Mouse (Mus musculus): Measurements from ENCODE around the gene Vps13a. TPM values are rescaled to one million over a fixed set of nuclear protein-coding genes. Genes with fewer than 3 reads are reported as not detected.
A peak's percentile ranks its signal among the peaks of the same experiment; 100 is the strongest.

The Vps13a gene
- 20.1 and 25.3 TPM in 2 replicates for polyA plus RNA-seq (2011; ENCODE audit: insufficient read depth, insufficient read length, low replicate concordance, missing spikeins)

DNA sequence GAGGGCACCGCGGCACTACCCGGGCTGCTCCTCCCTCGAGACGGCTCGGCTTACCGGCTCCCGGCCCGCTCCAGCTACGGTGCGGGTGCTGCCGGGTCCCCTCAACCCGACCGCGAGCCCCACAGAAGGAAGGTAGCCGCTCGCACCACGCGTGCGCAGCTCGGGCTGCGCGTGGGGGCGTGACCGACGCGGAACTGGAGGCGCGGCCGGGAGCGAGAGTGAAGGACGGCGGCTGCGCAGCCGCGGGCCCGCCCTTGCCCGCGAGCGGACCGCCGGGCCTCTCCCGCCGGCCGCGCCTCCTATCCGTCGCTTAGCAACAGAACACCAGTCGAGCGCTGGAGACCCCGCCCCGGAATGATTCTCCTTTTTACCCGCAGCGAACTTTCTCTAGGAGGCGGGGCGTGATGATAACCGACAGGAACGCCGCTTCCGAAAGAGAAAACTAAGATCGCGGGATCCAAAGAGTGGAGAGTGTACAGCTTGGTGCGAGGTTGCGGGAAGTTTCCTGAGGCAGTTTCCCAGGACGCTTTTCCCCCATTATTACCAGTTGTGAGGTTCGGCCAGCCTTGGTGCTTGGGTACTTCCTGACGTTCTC, at the start of gene Vps13a:
Gene Vps13a (minus strand): TSS at position 144 of the 595 bp plus-strand sequence.
- Histone ChIP-seq H3K4me3 (replicated peaks; ENCODE audit: control insufficient read depth, low read depth, low read length) (peak within 1 kb of the TSS; percentile 96), H3K4me1 (ENCODE audit: control insufficient read depth, insufficient read depth, low read length) (no peaks in the 10 kb centered on the region; the same call in 1 of the 2 replicates), H3K27ac (ENCODE audit: control insufficient read depth, insufficient read depth, low read depth, low read length, poor library complexity) (peak within 1 kb of the TSS; percentile 76)
- WGBS: under 1% methylated on average over 67 of the region's 67 CpGs
- no peak for TF ChIP-seq CTCF (IDR thresholded peaks at IDR 0.05; ENCODE audit: control insufficient read depth, insufficient read depth, low read length)
- TF ChIP-seq POLR2A (IDR thresholded peaks at IDR 0.05; ENCODE audit: borderline replicate concordance, control insufficient read depth, low read depth, low read length): peak; percentile 59; the same call in 1 of the 2 replicates

DNA sequence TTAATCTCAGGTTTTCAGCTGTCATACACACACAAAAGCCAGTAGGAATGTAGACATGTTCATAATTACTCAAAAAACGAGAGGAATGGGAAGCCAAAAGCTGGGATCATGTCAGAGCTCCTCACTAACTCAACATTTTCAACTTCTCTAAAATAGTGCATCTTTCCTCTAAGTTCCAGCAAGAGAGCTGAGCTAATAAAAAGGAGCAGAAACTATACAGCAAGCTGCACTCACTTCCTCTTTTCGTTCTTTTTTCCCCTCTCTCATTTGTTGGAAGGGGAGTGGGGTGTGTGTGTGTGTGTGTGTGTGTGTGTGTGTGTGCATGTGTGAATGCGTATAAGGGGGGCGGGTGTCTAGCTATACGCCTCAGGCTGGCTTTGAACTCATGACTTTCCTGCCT, 46.9 kb upstream of the Vps13a start:
- Histone ChIP-seq H3K4me3 (replicated peaks; ENCODE audit: control insufficient read depth, low read depth, low read length) (no peak overlapping the region), H3K27ac (ENCODE audit: control insufficient read depth, insufficient read depth, low read depth, low read length, poor library complexity) (no peak overlapping the region), H3K4me1 (ENCODE audit: control insufficient read depth, insufficient read depth, low read length) (no peaks in the 10 kb centered on the region)
- TF ChIP-seq POLR2A (IDR thresholded peaks at IDR 0.05; ENCODE audit: borderline replicate concordance, control insufficient read depth, low read depth, low read length) (no peak), CTCF (IDR thresholded peaks at IDR 0.05; ENCODE audit: control insufficient read depth, insufficient read depth, low read length) (no peak)
- WGBS: 13% methylated on average over 5 of the region's 5 CpGs

DNA sequence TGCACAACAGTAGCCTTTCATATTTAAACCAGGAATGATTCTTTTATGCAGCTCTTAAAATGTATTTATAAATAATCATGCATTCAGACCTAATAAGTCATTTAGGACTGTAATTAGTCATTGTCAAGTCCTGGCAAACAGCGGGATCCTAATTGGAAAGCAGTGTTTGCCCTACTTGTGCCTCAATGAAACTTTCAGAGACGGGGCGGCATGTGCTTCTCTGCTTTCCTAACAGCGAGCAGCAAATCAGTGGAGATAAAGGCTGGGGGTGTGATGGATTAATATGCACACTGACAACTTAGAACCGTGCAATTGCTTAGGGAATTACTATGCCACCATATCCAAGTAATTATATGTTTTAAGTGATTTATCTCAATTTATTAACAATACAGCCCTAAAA, 44.5 kb upstream of the Vps13a start:
- Histone ChIP-seq H3K4me1 (ENCODE audit: control insufficient read depth, insufficient read depth, low read length) (no peaks in the 10 kb centered on the region), H3K27ac (ENCODE audit: control insufficient read depth, insufficient read depth, low read depth, low read length, poor library complexity) (no peak overlapping the region), H3K4me3 (replicated peaks; ENCODE audit: control insufficient read depth, low read depth, low read length) (no peak overlapping the region)
- 83% methylated on average over 5 of the region's 5 CpGs for WGBS
- TF ChIP-seq CTCF (IDR thresholded peaks at IDR 0.05; ENCODE audit: control insufficient read depth, insufficient read depth, low read length): no peak
- no peak for TF ChIP-seq POLR2A (IDR thresholded peaks at IDR 0.05; ENCODE audit: borderline replicate concordance, control insufficient read depth, low read depth, low read length)

DNA sequence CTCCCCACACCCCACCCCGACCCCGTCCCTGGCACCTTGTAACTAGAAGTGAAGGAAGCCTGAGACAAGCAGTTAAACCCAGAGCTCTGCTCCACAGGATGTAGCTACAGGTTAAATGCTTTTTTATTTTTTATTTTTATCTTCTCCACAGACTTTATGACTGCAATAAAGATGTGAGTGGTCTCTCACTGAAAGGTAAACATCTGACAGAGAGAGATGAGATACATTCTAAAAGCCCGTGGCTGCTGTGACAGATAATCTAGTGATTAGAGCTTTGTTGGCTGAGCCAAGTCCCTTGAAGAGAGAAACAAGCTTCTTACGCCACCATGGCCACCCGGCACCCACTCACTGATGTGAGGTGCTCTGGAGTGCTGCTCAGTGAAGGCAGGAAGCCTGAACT, 34.1 kb upstream of the Vps13a start:
- TF ChIP-seq CTCF (IDR thresholded peaks at IDR 0.05; ENCODE audit: control insufficient read depth, insufficient read depth, low read length) (no peak), POLR2A (IDR thresholded peaks at IDR 0.05; ENCODE audit: borderline replicate concordance, control insufficient read depth, low read depth, low read length) (no peak)
- Histone ChIP-seq H3K4me3 (replicated peaks; ENCODE audit: control insufficient read depth, low read depth, low read length) (no peak overlapping the region), H3K4me1 (ENCODE audit: control insufficient read depth, insufficient read depth, low read length) (no peaks in the 10 kb centered on the region), H3K27ac (ENCODE audit: control insufficient read depth, insufficient read depth, low read depth, low read length, poor library complexity) (no peak overlapping the region)
- WGBS: 22% methylated on average over 5 of the region's 5 CpGs

DNA sequence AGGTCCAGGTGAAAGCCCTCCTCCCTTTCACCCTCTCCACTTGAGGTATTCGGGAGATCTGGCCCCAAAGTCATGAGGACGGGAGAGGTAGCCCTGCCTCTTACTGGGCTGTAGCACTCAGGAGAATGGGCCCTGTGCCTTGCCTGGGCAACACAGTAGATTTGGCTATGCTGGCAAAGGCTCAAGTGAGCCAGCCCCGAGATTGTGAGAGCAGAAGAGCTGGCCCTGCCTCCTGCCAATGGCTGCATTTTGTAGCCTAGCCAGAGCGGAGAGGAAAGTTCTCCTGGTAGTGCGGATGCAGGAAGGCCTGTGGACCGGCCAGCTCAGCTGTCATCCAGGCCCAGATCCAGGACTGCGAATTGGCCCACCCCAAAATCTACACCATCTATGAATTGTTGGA, 32.6 kb upstream of the Vps13a start:
- Histone ChIP-seq H3K27ac (ENCODE audit: control insufficient read depth, insufficient read depth, low read depth, low read length, poor library complexity) (no peak overlapping the region), H3K4me1 (ENCODE audit: control insufficient read depth, insufficient read depth, low read length) (no peaks in the 10 kb centered on the region), H3K4me3 (replicated peaks; ENCODE audit: control insufficient read depth, low read depth, low read length) (no peak overlapping the region)
- 84% methylated on average over 7 of the region's 7 CpGs for WGBS
- TF ChIP-seq CTCF (IDR thresholded peaks at IDR 0.05; ENCODE audit: control insufficient read depth, insufficient read depth, low read length): no peak
- no peak for TF ChIP-seq POLR2A (IDR thresholded peaks at IDR 0.05; ENCODE audit: borderline replicate concordance, control insufficient read depth, low read depth, low read length)

DNA sequence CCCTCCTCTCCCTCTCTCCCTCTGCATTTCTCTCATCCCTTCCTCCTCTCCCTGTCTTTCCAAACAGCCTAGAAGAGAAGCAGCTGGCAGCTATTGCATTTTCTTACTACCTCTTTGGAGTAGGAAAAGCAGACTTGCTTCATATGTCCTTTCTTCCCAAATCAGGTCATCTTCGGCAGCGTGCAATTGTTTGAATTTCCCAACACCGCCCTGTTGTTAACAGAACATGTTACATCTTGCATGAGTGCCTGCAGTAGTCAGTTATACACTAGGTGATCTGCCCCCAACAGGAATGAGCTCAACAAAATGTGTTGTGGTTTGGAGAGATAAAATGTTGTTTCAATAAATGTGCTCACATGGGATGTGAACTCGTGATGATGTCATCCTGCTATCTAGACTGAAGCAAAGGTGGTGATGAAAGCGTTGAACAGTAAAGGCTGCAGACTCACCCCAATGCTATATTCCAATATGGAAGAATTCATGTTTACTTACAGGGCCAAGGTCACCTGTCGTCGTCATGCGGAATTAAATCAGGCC, 31.4 kb upstream of the Vps13a start:
- no peak for TF ChIP-seq POLR2A (IDR thresholded peaks at IDR 0.05; ENCODE audit: borderline replicate concordance, control insufficient read depth, low read depth, low read length)
- TF ChIP-seq CTCF (IDR thresholded peaks at IDR 0.05; ENCODE audit: control insufficient read depth, insufficient read depth, low read length): no peak
- H3K4me3 ChIP-seq (replicated peaks; ENCODE audit: control insufficient read depth, low read depth, low read length): no peak overlapping the region
- H3K4me1 ChIP-seq (ENCODE audit: control insufficient read depth, insufficient read depth, low read length): no peaks in the 10 kb centered on the region
- H3K27ac ChIP-seq (ENCODE audit: control insufficient read depth, insufficient read depth, low read depth, low read length, poor library complexity): no peak overlapping the region
- 67% methylated on average over 8 of the region's 8 CpGs for WGBS

DNA sequence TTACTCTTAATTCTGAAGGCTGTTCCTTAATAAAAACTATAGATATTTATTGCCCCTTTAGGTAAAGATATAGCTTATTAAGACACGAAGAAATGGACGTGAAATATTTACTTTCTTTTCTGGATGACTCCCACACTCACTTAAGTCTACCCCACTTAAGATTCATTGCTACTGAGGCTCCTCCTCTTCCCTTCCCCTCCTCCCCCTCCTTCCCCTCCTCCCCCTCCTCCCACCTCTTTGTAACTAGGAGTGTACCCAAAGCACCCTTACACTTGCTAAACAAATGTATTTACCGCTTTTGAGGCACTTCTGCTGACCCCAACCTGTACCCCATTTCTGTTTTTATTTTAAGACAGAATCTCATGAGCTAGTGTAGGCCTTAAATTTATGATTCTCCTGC, 24.4 kb upstream of the Vps13a start:
- Histone ChIP-seq H3K27ac (ENCODE audit: control insufficient read depth, insufficient read depth, low read depth, low read length, poor library complexity) (no peak overlapping the region), H3K4me3 (replicated peaks; ENCODE audit: control insufficient read depth, low read depth, low read length) (no peak overlapping the region), H3K4me1 (ENCODE audit: control insufficient read depth, insufficient read depth, low read length) (no peaks in the 10 kb centered on the region)
- WGBS: 53% methylated on average over 3 of the region's 3 CpGs
- no peak for TF ChIP-seq CTCF (IDR thresholded peaks at IDR 0.05; ENCODE audit: control insufficient read depth, insufficient read depth, low read length)
- no peak for TF ChIP-seq POLR2A (IDR thresholded peaks at IDR 0.05; ENCODE audit: borderline replicate concordance, control insufficient read depth, low read depth, low read length)

DNA sequence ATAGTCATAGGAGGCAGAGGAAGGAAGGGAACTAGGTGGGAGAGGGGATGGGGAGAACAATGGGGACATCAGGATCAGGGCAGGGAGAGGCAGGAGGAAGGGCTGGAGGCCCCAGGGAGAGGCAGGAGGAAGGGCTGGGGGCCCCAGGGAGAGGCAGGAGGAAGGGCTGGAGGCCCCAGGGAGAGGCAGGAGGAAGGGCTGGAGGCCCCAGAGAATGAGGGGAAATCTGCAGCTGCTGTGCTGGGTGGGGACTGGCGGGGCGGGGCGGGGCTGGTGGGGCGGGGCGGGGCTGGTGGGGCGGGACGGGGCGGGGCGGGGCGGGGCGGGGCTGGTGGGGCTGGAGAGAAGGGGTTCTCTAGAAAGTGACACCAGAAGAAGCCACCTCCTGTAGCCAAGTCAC, 23.8 kb upstream of the Vps13a start:
- 30% methylated on average over 2 of the region's 11 CpGs for WGBS
- no peak for TF ChIP-seq CTCF (IDR thresholded peaks at IDR 0.05; ENCODE audit: control insufficient read depth, insufficient read depth, low read length)
- no peak for TF ChIP-seq POLR2A (IDR thresholded peaks at IDR 0.05; ENCODE audit: borderline replicate concordance, control insufficient read depth, low read depth, low read length)
- Histone ChIP-seq H3K4me3 (replicated peaks; ENCODE audit: control insufficient read depth, low read depth, low read length) (no peak overlapping the region), H3K4me1 (ENCODE audit: control insufficient read depth, insufficient read depth, low read length) (no peaks in the 10 kb centered on the region), H3K27ac (ENCODE audit: control insufficient read depth, insufficient read depth, low read depth, low read length, poor library complexity) (no peak overlapping the region)

Measured in bone marrow, adult 2 months (tissue).